Mouse (Mus musculus) stomach, embryonic 14.5 days (tissue): ENCODE data around the gene Gpr18. TPM values are rescaled to one million over a fixed set of nuclear protein-coding genes. Genes with fewer than 3 reads are reported as not detected.

Experiments
- ATAC-seq: fragments of 200-750 bp; cut with Nextera tagmentation; 2 replicates; pipeline ENCODE4 v1.8.0; 2017; ENCODE audit warnings: low read depth, moderate TSS enrichment; ENCODE audit not compliant: insufficient number of reproducible peaks, insufficient read depth, low FRiP score
- H3K27ac ChIP-seq: fragments of 300-500 bp; sonication (generic); 2 replicates; pipeline ENCODE4 v1.5.1; 2014; ENCODE audit warnings: mild to moderate bottlenecking, low read length, moderate library complexity, mixed read lengths
- H3K27me3 ChIP-seq: fragments of 300-500 bp; sonication (generic); 2 replicates; pipeline ENCODE4 v1.6.1; 2014; ENCODE audit warnings: low read length, control low read depth, mixed read lengths; ENCODE audit not compliant: control insufficient read depth, insufficient read depth
- H3K36me3 ChIP-seq: fragments of 300-500 bp; sonication (generic); 2 replicates; pipeline ENCODE4 v1.6.1; 2014; ENCODE audit warnings: mild to moderate bottlenecking, control low read depth, low read length, moderate library complexity, mixed read lengths; ENCODE audit not compliant: control insufficient read depth, insufficient read depth
- H3K4me1 ChIP-seq: fragments of 300-500 bp; sonication (generic); 2 replicates; pipeline ENCODE4 v1.6.1; 2014; ENCODE audit warnings: low read length, control low read depth, mixed read lengths; ENCODE audit not compliant: control insufficient read depth, insufficient read depth
- H3K4me2 ChIP-seq: fragments of 300-500 bp; sonication (generic); replicated peaks from 2 replicates; pipeline ENCODE4 v1.6.1; 2014; ENCODE audit warnings: low read depth, low read length, control low read depth
- H3K4me3 ChIP-seq: fragments of 300-500 bp; sonication (generic); 2 replicates; pipeline ENCODE4 v1.5.1; 2014; ENCODE audit warnings: low read depth, low read length, control low read depth
- H3K9ac ChIP-seq: fragments of 300-500 bp; sonication (generic); replicated peaks from 2 replicates; pipeline ENCODE4 v1.6.1; 2014; ENCODE audit warnings: low read depth, mild to moderate bottlenecking, control low read depth, low read length, moderate library complexity, mixed read lengths
- H3K9me3 ChIP-seq: fragments of 300-500 bp; sonication (generic); 2 replicates; pipeline ENCODE4 v1.6.1; 2016; ENCODE audit warnings: low read depth, low read length, control low read depth; ENCODE audit not compliant: control insufficient read depth
- WGBS: fragments of 180-500 bp; shearing (Covaris S2); extraction: QIAGEN DNeasy Blood & Tissue Kit; methylation state at CpG from one replicate; pipeline ENCODE4 v1.1.7; 2014; 5-methylcytosine and 5-hydroxymethylcytosine counted together
- polyA plus RNA-seq: library from polyadenylated mRNA; unstranded; fragments of >200 nt; fragmentation: Nextera tagmentation; extraction: Ambion mirVana; gene quantifications from 2 replicates; pipeline ENCODE4 v1.2.1, GENCODE M21; 2014

Gpr18 gene
- polyA plus RNA-seq, 1 experiment from 2014 or later = 1.1 TPM

DNA sequence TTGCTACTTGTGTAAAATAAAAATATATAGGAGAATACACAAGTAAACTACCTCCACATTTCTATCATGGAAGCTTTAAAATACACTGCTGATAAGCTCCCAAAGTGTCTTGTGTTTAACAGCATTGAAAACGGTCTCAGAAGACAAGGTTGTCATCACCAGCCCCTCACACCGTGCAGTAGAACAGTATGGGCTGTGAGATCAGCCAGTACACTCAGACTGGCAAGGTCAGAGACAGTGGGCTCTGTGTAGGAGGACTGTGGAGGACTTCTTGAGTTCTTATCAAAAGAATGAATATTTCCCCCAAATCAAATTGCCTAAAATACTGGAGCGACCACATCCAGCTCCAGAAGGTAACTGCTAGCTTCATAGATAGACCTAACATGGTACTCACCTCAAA lies 24.0 kb upstream of the Gpr18 start:
- Histone ChIP-seq H3K9me3 (no peaks in the 10 kb centered on the region), H3K4me2 (no peak overlapping the region), H3K27me3 (no peaks in the 10 kb centered on the region), H3K36me3 (no peaks in the 10 kb centered on the region), H3K4me3 (no peak overlapping the region), H3K4me1 (no peaks in the 10 kb centered on the region), H3K9ac (no peak overlapping the region), H3K27ac (no peak overlapping the region)
- WGBS = 93% methylated on average over 3 of the region's 3 CpGs
- ATAC-seq = no peak

DNA sequence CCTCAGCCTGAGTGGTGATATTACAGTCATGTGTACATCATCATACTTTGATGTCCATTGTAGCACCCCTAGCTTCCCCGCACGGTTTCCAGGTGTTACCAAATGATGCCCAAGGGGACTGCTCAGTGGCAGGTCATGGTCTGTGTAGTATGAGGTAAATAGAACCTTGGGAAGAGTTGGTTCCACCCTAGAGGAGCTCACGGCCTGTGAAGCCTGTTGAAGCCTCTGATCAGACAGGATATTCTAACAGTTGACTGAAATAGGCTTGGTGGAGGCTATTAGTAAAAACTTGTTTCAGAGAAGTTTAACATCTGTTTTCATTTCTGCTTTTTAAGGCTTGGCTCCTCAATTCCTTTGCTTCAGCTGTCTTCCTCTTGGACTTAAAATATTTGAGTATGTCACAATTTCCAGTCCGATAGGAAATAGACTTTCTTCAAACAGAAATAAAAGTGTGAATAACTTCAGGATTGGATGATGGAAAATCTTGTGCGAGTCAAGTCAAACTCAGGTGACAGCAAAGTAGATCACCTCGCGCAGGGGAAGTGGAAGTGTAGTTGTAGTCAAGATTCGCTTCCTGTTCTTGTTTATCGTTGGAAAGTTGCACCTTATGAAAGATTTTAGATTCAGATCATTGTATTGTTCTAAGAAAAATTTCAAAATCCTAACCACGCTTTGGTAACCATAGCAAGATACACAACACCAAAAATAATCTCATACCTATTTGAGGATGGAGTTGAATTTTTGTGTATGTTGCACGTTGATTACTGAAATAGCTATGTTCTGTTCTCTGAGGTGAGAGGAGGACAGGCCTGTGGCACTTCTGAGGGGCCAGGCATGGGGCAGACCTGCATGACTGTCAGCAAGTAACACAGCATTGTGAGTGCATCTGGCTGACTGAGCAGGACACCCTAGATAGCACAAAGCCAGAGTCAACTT lies 22.9 kb upstream of the Gpr18 start:
- peaks cover 7% of the 10 kb centered on the region; the same call in 1 of the 2 replicates for H3K36me3 ChIP-seq
- H3K4me2 ChIP-seq = no peak overlapping the region
- 87% methylated on average over 11 of the region's 11 CpGs for WGBS
- no peak overlapping the region for H3K4me3 ChIP-seq
- no peaks in the 10 kb centered on the region for H3K4me1 ChIP-seq
- no peaks in the 10 kb centered on the region for H3K27me3 ChIP-seq
- no peaks in the 10 kb centered on the region for H3K9me3 ChIP-seq
- H3K27ac ChIP-seq = no peak overlapping the region
- H3K9ac ChIP-seq = no peak overlapping the region
- ATAC-seq = no peak

DNA sequence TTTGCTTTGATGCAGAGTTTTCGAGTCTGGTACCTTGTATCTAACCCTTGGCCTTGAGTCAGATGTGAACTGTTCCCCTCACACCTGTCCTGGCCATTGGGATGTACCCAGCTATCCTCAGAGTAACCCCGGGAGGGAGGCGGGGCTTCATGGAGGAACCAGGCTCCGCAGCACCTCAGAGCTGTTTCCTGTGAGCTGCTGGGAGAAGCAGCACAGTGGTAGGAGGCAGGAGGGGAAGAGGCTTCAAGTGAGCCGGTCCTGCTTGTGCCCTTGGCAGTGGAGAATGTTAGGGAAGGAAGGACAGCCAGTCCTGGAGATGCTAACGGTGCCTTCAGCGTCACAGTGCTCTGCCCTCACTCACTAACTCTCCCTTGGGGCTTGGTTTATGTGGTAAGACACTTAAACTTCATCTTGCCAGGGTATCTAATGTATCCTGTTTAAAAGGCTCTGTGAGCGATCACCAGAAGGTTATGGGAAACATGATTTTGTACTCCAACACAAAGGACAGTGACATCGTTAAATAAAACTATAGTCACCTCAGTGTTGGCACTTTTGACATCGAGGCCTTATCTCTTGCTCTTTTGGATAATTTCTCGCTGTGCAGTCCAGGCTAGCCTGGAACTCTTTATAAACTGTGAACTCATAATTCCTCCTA lies 22.1 kb upstream of the Gpr18 start:
- Histone ChIP-seq H3K27ac (no peak overlapping the region), H3K9me3 (no peaks in the 10 kb centered on the region), H3K4me1 (no peaks in the 10 kb centered on the region), H3K27me3 (no peaks in the 10 kb centered on the region), H3K36me3 (peaks cover 7% of the 10 kb centered on the region; the same call in 1 of the 2 replicates), H3K4me2 (no peak overlapping the region), H3K9ac (no peak overlapping the region), H3K4me3 (no peak overlapping the region)
- WGBS = 82% methylated on average over 11 of the region's 11 CpGs
- ATAC-seq = no peak

GRCm38 (mm10) chr14:121936856-121937255 lies 21.3 kb upstream of the Gpr18 start:
- Histone ChIP-seq H3K27ac (no peak overlapping the region), H3K4me3 (no peak overlapping the region), H3K36me3 (peaks cover 7% of the 10 kb centered on the region; the same call in 1 of the 2 replicates), H3K27me3 (no peaks in the 10 kb centered on the region), H3K4me1 (no peaks in the 10 kb centered on the region), H3K9ac (no peak overlapping the region), H3K4me2 (no peak overlapping the region), H3K9me3 (no peaks in the 10 kb centered on the region)
- WGBS = 69% methylated on average over 8 of the region's 8 CpGs
- ATAC-seq = no peak

DNA sequence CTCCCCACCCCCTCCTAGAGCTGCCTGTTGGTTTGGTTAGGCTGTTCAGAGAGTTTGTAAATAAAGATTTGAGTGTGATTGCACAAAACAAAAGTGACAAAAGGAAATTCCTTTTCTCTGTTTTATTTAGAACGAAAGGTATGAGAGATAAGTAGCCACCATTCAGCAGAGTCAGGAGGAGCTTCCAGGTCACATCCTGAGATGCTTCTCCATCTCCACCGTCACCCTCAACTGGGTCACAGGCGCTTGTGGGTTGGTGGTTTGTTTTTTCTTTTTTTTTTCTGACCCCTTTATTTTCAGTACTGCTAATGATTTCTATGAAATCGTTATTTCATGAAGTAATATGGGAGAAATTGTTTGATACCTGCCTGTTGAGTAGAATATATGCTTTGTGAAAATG lies 20.8 kb upstream of the Gpr18 start:
- no peaks in the 10 kb centered on the region for H3K4me1 ChIP-seq
- H3K4me2 ChIP-seq = no peak overlapping the region
- peaks cover 7% of the 10 kb centered on the region; the same call in 1 of the 2 replicates for H3K36me3 ChIP-seq
- H3K27ac ChIP-seq = no peak overlapping the region
- ATAC-seq = no peak
- no peak overlapping the region for H3K9ac ChIP-seq
- H3K27me3 ChIP-seq = no peaks in the 10 kb centered on the region
- no peak overlapping the region for H3K4me3 ChIP-seq
- no peaks in the 10 kb centered on the region for H3K9me3 ChIP-seq
- WGBS = 94% methylated on average over 4 of the region's 4 CpGs

DNA sequence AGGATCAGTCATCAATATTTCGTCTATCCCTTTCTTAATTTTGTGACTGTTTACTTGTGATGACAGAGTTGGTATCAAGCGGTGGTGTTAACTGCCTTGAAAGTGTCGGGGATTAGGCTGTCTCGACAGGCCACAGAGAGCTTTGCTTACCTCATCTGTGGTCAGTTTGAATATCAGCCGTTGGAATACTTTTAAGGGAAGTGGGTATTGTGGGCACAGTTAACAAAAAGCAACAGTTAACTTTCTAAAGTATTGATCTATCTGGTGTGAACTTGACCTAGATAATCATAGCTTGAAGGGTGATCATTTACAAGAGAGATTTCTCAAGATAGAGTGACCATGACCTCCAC lies 19.0 kb upstream of the Gpr18 start:
- no peaks in the 10 kb centered on the region for H3K27me3 ChIP-seq
- H3K4me2 ChIP-seq = no peak overlapping the region
- no peak overlapping the region for H3K27ac ChIP-seq
- ATAC-seq = no peak
- no peak overlapping the region for H3K9ac ChIP-seq
- WGBS = 91% methylated on average over 5 of the region's 5 CpGs
- peaks cover 7% of the 10 kb centered on the region; the same call in 1 of the 2 replicates for H3K36me3 ChIP-seq
- no peak overlapping the region for H3K4me3 ChIP-seq
- no peaks in the 10 kb centered on the region for H3K9me3 ChIP-seq
- 0 out of 2 replicates have a peak, but pooled peaks cover 2% of the 10 kb centered on the region for H3K4me1 ChIP-seq

- Histone ChIP-seq H3K27ac (no peak overlapping the region), H3K4me2 (no peak overlapping the region), H3K4me1 (0 out of 2 replicates have a peak, but pooled peaks cover 2% of the 10 kb centered on the region), H3K27me3 (no peaks in the 10 kb centered on the region), H3K9ac (no peak overlapping the region), H3K4me3 (no peak overlapping the region), H3K9me3 (no peaks in the 10 kb centered on the region), H3K36me3 (peaks cover 7% of the 10 kb centered on the region; the same call in 1 of the 2 replicates)
- 86% methylated on average over 7 of the region's 7 CpGs for WGBS
- no peak for ATAC-seq
Measured at GRCm38 (mm10) chr14:121933906-121934596, 18.5 kb upstream of the Gpr18 start.

GRCm38 (mm10) chr14:121932180-121932579 lies 16.6 kb upstream of the Gpr18 start:
- Histone ChIP-seq H3K4me1 (0 out of 2 replicates have a peak, but pooled peaks cover 2% of the 10 kb centered on the region), H3K36me3 (peaks cover 7% of the 10 kb centered on the region; the same call in 1 of the 2 replicates), H3K27ac (no peak overlapping the region), H3K4me3 (no peak overlapping the region), H3K9ac (no peak overlapping the region), H3K4me2 (no peak overlapping the region), H3K27me3 (no peaks in the 10 kb centered on the region), H3K9me3 (no peaks in the 10 kb centered on the region)
- no peak for ATAC-seq
- 82% methylated on average over 4 of the region's 4 CpGs for WGBS
